Mouse (Mus musculus): ENCODE data around the gene Tbc1d22a.

Gene Tbc1d22a

DNA sequence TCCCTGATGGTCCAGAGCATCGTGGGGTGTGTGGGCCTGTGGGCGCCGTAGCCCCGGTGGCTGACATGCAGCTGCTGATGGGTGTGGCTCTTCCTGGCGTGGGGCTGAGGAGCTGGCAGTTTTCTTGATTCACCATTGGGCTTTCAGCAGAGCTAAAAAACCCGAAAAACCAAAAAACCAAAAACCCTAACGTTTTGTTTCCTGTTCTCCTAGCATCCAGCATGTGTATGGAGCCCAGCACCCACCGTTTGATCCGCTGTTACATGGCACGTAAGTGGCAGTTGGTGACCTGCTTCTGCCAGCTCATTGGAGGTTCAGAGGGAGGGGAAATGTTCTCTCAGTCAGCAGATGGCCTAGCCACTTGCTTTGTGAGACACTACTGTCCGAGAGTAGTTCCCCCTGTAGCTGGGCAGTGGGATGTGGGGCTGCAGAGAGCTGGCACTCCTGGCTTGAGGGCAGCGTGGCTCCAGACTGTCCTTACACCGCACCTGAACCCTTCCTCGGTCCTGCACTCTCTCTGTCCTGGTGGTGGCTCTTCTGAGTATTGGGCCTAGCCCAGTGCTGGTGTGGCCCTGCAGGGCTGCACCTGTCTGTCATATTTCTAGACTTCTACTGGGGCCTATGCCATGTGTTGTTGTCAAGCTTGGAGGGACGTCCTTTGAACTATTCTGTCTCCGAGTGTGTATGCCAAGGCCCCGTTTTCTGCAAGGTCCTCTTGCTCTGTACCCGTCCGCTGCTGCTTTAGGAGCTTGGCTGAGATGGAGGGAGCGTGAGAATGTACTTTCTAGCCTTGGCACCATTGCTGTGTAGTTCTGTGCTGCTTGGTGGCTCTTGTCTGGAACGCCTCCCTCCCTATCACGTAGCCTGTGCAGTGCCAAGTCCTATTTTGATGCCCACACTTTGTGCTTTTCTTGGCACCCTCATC is 20.5 kb downstream of the Tbc1d22a start:
- DNase-seq (ENCODE audit: low read depth in 1 of 2, low spot score in 2 of 2): no peak

DNA sequence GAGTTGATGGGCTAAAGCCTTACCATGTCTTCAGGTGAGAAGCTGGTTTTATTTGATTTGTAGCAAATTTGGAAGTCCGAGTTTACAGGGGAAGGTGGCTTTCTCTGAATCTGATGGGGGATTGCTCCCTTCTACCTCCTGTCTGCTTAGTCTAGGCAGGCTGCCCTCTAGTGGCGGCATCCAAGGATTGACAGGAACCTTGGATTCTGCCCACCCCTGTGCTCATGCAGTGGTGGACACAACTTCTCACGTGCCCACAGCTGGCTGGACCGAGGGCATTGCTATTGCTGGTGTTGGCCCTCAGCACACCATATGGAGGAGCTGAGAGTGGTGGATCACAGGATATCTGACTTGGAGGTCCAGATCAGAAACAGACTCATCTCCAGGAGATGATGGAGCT is 22.0 kb downstream of the Tbc1d22a start:
- peak in 1 of 2 experiments; percentile 32 for DNase-seq (ENCODE audit: low read depth in 1 of 2, low spot score in 2 of 2)

DNA sequence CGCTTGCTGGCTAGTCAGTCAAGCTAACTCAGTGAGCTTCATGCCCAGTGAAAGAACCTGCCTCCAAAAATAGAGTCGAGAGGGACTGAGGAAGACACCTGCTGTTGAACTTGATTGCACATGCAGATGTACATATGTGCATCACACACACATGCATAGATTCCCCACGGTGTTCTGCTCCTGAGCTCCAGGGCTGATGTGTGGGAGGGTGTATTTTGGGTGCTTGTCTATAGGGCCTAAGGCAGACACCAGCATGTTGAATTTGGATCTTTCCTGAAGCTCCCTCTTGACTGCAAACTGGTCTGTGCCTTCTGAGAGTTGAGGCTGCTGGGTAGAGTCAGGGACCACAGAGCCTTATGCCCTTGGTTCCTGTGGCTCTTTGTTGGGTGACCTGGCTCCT is 23.8 kb downstream of the Tbc1d22a start:
- DNase-seq (ENCODE audit: low read depth in 1 of 2, low spot score in 2 of 2): no peak

DNA sequence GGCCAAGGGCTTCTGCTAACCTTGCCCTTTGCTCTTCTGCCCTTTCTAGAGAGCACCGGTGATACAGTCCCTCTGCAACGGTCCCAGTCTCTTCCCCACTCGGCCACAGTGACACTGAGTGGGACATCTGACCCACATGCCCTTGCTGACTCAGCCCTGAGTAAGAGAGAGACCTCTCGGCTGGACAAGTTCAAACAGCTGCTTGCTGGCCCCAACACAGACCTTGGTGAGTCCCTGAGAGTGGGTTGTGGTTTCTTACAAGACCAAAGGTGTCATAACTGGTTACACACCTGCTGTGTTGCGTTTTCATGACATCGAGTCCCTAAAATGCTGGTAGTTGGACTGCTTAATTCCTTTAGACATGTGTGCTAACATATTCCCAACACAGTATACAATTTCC is 24.8 kb downstream of the Tbc1d22a start:
- DNase-seq (ENCODE audit: low read depth in 1 of 2, low spot score in 2 of 2): no peak

DNA sequence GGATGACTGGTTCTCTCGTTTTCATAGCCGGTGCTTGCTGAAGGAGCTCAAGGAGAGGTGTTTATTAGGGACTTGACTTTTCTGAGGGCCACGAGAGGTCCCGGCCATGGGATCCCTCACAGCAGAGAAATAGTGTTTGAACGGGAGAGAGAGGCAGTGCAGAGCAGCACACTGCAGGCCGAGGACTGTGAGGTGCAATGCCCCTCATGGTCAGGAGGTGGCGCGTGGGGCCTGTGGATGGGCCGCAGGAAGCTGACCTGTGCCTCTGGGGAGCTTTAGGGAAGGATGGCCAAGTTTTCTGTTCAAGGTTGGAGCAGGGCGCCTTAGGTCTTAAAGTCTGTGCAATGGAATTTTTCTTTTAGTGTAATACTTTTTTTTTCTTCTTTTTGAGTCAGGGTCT is 25.5 kb downstream of the Tbc1d22a start:
- DNase-seq (ENCODE audit: low read depth in 1 of 2, low spot score in 2 of 2): no peak

DNA sequence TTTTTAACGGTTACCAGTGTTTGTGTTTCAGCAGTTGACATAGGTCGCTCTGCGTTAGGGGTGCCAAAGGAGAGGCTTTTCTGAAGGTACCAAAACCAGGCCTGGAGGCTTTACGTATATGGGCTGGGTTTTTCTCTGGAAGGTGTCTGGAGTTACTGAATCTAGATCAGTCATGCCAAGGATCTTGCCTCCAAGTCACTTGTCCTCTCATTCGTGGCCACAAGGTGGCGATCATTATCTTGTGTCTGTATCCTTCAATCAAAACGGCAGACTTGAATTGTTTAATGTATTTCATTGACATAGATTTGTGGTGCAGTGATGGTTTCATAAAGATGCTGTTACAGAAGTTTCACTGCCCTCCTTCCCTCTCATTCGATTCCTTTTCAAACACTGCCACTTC is 29.4 kb downstream of the Tbc1d22a start:
- no peak for DNase-seq (ENCODE audit: low read depth in 1 of 2, low spot score in 2 of 2)

DNA sequence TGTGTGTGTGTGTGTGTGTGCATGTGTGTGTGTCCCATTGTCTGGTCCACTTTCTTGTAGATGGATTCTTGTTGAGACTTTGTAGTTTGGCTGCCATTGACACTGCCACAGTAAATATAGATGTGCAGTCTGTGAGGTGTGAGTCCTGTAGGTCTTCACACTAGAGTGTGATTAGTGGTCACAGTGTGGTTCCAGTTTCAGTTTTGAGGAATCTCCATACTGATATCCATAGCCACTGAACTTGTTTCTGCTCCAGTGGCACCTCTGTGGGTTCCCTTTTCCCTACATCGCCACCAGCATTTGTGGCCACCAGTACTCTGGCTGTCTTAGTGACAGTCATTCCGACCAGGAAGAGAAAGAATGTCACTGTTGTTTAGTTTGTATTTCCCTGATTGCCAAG is 30.1 kb downstream of the Tbc1d22a start:
- DNase-seq (ENCODE audit: low read depth in 1 of 2, low spot score in 2 of 2): no peak

DNA sequence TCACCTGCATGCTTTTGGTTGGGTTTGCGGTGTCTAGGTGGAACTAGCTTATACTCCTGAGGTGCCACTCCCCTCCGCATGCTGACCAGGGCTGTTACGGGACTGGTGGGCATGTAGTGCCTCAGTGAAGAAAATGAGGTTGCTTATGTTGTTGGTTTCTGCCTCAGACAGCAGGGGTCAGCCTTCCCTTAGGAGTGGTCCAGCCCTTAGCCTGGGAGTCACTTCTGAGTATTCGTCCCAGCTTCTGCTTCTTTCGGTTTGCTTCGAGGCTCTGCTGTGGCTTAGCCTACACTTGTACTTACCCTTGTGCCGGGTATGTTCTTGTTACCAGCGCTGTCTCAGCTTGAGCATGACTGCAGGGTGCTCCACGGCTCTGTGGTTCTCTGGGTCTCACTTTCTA is 36.0 kb downstream of the Tbc1d22a start:
- no peak for DNase-seq (ENCODE audit: low read depth in 1 of 2, low spot score in 2 of 2)

DNA sequence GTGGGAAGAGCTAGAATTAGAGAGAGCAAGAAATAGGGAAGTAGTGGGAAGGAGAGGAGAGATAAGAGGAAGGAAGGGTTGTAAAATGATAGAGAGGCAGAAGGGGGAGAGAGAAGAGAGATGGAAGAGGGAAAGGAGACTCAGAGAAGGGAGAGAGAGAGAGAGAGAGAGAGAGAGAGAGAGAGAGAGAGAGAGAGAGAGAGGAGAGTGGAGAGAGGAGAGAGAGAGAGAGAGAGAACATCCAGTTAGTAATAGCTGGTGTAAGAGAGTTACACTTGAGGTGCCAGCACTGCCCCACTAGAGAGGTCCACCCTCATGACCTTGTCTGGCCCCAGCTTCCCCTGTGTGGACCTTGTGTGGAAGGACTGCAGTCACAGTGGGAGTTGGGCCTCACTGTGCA is 37.9 kb downstream of the Tbc1d22a start:
- no peak for DNase-seq (ENCODE audit: low read depth in 1 of 2, low spot score in 2 of 2)

DNA sequence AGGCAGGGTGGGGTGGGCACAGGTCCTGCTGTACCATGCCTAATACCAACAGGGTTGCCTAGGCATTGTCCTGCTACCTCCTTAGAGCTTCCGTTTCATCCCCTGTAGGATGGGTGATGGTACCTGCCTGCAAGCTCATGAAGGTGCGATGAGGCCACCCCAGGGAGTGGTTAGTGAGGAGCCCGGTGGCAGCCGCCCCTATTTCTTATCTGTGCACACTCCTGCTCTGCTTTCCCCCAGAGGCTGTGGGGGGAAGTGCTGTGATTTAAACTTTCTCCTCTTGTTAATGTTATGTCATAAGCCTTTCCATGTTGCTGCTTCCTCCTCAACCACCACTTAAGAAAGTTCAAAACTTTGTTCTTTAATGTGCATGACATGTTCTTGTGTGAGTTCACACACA is 38.4 kb downstream of the Tbc1d22a start:
- no peak for DNase-seq (ENCODE audit: low read depth in 1 of 2, low spot score in 2 of 2)

DNA sequence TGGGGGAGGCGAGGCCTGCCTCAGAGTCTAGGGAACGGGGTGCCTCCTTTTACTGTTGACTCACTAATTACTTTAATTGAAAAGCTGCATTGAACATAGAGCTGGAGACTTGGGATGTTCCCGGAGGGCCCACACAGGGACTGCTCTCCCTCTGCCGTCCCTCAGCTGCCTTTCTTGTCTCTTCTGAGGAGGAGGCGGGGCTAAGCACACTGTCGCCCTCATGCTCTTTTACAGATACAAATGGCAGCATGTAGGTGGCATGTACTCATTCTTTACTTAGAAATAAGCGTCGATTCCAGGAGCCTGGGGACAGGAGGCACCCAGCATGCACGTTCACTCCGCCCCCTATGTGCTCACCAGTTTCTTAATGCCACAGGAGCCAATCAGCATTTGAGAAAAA is 39.2 kb downstream of the Tbc1d22a start:
- no peak for DNase-seq (ENCODE audit: low read depth in 1 of 2, low spot score in 2 of 2)

DNA sequence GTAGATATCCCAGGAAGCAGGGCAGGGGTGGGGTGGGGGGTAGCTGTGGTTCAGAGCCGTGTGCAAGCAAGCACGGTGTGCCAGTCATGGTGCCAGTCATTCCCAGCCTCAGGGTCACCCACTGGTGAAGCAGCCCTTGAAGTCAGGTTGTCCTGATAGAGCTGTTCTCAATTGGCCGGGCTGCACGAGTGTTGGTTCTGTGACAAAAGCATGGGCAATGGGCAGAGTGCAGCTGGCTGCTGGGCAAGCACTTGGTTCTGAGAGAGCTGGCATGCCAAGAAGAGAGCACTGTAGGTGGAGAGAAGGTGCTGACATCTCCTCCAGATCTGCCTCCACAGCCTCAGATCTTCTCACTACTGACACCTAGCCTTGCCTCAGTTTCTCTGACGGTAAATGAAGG is 41.9 kb downstream of the Tbc1d22a start:
- DNase-seq (ENCODE audit: low read depth in 1 of 2, low spot score in 2 of 2): no peak

DNA sequence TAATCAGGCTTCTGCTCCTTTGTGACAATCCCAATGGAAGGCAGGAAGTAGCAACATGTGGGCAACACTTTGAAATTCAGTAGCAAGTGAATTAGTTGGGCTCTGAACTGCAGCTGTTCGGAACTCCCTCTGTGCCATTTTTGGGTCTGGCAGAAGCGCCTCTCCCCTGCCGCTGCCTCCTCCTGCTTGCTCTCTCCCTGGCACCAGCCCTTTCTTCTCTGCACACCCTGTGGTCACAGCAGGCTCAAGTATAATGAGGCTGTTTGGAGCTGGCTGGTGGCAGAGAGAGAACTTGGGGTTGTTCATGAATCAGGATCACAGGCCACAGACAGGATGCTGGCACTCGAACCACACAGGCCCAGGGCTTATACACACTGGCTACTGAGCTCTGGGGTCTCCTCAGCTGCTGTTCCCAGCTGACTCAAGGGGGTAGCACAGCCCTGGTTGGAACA is 42.5 kb downstream of the Tbc1d22a start:
- no peak for DNase-seq (ENCODE audit: low read depth in 1 of 2, low spot score in 2 of 2)

DNA sequence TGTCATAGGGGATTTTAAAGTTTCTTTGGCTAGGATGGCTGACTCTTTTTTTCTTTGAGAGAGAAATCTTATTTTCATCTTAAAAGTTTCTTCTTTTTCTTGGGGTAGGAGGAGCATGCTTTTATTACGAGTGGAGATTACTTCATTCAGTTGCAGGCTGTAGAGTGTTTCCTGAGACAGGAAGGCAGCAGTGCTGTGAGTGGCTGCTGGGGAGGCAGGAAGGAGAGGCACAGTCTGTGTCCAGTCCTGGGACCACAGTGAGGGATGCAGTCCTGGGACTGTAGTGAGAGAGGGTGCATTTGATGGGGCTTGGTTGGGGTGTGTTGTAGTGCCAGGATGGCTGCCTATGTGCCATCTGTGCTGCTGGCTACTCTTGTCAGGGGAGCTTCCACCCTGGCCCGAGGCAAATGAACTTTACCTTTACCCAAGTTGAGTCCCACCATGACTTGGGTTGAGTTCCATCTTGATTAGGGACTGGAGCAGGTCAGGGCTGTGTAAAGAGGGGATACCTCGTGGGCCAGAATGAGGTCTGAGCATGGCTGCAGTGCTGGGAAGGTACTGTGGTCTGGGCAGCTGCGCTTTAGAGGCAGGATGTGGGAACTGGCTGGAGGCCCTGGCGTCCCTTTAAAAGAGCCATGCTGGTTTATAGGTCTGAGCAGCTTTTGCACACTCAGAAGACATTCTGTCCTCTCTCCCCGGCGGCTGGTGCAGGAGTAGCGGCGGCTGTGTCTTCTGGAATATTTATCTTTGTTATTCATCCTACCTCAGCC is 43.8 kb downstream of the Tbc1d22a start:
- DNase-seq (ENCODE audit: low read depth in 1 of 2, low spot score in 2 of 2): no peak

DNA sequence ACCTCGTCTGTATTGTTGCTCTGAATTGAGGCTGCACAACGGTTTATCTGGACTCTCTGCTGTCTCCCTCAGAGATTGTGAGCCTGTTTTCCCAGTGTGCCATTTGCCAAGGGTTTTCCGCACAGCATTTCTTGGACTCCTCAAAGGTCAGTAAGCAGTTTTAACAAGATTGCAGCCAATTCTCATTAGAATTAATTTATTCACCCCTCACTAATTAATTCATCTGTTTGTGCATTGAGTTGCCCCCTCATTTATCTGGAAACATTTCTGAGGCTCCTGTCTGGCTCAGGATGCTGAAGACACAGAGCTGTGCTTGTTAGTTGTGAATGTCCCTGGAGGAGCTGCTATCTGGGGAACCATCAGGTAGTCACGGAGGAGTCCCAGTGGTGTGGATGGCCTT is 45.0 kb downstream of the Tbc1d22a start:
- DNase-seq (ENCODE audit: low read depth in 1 of 2, low spot score in 2 of 2): no peak

DNA sequence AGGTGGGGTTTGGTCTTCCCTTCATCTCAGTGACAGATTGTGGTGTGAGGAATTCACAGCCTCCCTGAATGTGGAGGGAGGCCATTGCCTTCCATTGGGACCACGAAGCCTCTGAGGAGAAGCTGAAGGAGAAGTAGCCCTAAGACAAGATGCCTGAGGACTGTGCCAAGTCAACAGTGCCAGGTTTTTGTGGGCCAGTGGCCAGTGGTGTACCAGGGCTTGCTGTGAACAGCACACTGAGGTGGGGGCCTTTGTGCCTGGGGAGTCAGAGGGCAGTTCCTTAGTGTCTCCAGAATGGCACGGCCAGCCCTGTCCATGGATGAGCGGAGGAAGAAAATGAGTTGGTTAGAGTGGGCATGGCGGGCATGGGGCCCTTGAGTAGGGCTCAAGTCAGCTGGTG is 45.9 kb downstream of the Tbc1d22a start:
- DNase-seq (ENCODE audit: low read depth in 1 of 2, low spot score in 2 of 2): no peak

DNA sequence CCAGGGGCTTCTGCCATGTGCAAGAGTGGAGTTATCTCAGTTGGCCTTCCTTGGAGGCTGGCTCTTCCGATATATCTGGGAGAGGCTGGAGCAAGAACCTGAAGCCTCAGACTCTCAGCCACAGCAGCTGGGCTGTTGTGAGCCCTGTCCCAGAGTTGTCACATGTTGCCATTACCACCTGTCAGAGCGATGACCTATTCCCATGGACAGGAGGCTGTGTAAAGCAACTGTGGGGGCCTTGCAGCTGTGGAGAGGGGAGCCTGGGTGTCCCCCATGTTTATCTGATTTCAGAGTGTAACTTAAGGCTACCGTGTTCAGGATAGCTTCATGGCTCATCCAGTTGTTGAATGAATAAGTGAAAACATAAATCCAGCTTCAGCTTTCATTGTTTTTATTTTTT is 50.1 kb downstream of the Tbc1d22a start:
- no peak for DNase-seq (ENCODE audit: low read depth in 1 of 2, low spot score in 2 of 2)

DNA sequence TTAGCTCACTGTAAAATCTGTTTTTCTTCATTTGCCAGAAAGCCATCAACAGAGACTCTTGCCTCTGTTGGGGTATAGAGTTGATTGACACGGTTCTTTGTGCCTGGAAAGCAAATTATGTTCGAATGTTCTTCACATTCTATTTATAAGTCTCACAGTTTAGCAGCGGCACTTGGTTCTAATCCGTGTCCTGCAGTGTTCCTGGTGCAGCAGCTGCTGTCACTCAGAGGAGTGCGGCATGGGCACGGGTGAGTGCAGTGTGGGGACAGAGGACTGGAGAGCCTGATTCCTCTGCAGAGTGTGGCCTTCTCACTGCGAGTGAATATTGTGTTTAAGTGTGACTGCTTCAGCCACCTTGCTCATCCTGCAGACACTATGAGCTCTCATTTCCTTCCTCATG is 50.5 kb downstream of the Tbc1d22a start:
- DNase-seq (ENCODE audit: low read depth in 1 of 2, low spot score in 2 of 2): no peak

DNA sequence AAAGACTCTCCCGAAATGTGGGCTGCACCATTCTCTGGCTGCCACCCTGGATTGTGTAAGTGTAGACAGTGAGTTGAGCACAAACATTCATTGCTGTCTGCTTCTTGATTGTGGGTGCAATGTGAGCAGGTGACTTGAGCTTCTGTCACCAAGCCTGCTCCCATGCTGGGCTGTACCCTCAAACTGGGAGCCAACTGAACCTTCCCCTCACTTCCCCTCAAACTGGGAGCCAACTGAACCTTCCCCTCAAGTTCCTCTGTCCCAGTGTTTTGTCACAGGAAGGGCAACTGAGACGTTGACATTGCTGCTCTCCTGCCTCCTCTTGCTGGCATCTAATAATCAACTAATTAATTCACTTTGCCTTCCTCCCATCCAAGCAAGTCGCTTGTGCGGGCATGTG is 52.7 kb downstream of the Tbc1d22a start:
- DNase-seq (ENCODE audit: low read depth in 1 of 2, low spot score in 2 of 2): no peak

DNA sequence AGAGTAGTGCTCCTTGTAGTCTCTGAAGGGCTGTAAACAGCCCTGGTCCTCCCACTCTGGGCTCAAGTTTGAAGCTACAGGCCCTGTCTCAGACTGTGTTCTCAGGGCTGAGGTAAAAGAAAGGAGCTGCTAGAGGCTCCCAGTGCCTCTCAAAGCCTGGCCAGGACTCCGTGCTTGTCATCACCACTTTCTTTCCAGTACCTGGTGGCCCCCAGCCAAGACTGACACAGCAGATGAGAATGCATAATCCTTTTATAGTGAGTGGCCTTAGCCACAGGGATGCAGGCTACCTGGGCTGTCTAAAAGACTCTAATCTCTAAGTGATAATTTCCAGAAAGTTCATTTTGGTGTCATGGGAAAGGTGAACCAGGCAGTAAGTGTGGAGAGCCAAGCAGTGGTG is 54.3 kb downstream of the Tbc1d22a start:
- DNase-seq (ENCODE audit: low read depth in 1 of 2, low spot score in 2 of 2): no peak

DNA sequence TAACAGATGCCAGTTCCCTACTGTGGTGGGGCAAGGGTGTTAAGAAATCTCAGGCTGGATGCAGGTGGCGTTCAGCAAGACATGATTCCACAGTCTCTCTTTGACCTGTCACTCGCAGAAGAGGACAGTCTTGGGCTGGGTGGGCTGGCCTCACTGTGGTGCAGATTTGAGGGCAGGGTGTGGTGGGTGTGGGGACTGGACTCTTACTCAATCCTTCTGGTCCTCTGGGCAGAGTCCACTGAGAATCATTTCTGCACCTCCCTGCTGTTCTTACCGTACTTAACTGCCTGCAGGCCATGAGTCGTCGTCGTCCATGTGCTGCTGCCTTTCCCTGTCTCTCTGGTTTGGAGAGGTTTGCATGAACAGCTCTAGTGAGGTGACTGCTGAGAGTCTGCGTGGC is 61.5 kb downstream of the Tbc1d22a start:
- DNase-seq (ENCODE audit: low read depth in 1 of 2, low spot score in 2 of 2): no peak

DNA sequence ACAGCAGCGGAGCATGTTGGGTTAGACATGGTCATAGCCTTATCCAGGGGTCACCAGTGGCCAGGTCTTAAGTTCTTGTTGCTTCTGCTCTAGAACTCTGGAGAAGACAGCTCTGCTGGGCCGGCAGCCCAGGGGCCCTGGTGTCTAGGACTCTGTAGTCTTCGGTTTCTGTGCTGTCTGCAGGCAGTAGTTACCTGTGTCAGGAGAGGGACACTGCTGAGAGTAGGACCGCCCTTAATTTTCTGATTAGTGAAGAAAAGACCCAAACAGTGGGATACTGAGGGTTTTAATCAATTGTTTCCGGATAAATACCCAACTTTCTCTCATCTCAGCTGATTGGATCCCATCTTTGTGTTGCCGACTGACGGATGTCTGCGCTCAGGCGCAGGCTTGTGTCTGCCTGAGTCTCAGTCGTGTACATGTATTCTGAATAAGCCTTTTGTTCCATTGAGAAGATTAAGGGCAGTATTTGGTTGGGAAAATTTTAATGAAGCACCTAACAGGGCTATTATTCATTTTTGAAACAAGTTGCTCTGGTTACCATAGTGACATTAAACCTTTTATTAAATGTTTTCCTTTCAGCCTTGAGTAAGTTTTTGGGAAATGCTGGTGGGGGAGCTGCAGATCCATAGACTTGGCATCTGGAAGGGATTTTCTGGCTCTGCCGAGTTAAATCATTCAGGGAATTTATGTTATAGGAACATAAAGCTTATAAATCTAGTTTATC is 62.4 kb downstream of the Tbc1d22a start:
- no peak for DNase-seq (ENCODE audit: low read depth in 1 of 2, low spot score in 2 of 2)

Measured in monocyte, adult 2 months (primary cell).